16 mouse cellular contexts compared by ENCODE assay signal in the genomic region with DNA sequence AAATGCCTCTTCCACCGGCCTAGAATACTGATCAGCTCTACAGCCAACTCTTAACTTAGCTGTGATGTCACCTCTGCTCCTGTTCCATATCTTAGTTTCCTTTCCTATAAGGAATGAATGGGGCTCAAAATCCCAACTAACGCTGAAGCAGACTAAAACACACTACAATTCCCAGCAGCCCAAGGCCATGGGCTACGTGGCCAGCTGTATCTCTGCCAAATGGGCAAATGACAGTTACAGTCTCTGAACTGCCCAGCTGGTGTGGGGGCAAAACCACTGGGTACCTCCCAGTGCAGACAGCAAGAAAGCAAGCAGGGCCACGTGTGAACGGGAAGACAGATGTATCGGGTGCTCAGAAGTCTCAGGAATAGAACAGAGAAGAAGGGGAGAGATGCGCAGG. TPM values are rescaled to one million over a fixed set of nuclear protein-coding genes. Genes with fewer than 3 reads are reported as not detected.
"Had no signal": no experiment of that assay in that cellular context is flagged by ENCODE, and none has a peak within 500 bp of the region (broad histone marks: within the 10 kb centered on the region; RNA-seq: fewer than 3 reads in every experiment).

No protein-coding gene starts in this region.

- DNase-seq: lung, adult 18-20 months; lung, embryonic 14.5 days; lung, postnatal 10 days; lung, postnatal 4 days; midbrain, embryonic 14.5 days; retina, postnatal 1 day; right cerebral cortex, adult 18-20 months; right cerebral cortex, postnatal 25 days; right cerebral cortex, postnatal 4 days; spleen, adult 18-20 months; thymus, adult 18-20 months; thymus, postnatal 14 days; thymus, postnatal 36 days had no signal

RNA-seq across cellular contexts. Expression of gene Kcnj14, which starts 2.0 kb away (rescaled TPM):
- total RNA-seq: megakaryocyte, adult 5-6 weeks; megakaryocyte-erythroid progenitor cell, adult 5-6 weeks had no signal

RNA-seq across cellular contexts. Expression of gene Sult2b1, which starts 42.2 kb away (rescaled TPM):
- total RNA-seq: megakaryocyte, adult 5-6 weeks; megakaryocyte-erythroid progenitor cell, adult 5-6 weeks had no signal

RNA-seq across cellular contexts. Expression of gene Lmtk3, which starts 43.1 kb away (rescaled TPM):
- total RNA-seq: megakaryocyte, adult 5-6 weeks; megakaryocyte-erythroid progenitor cell, adult 5-6 weeks had no signal
- polyA plus RNA-seq: thymus, postnatal 0 days had no signal
